In genomic region chr6:42354076-42355019, GRCm38 (mm10) we compare ENCODE assay signal across 9 mouse cellular contexts. TPM values are rescaled to one million over a fixed set of nuclear protein-coding genes. Genes with fewer than 3 reads are reported as not detected.
DNase-seq lines count a peak whose midpoint lies in the region; ATAC-seq and TF ChIP-seq lines count a peak whose summit lies in the region.
"Had no signal": no experiment of that assay in that cellular context is flagged by ENCODE, and none has a peak within 500 bp of the region (broad histone marks: within the 10 kb centered on the region; RNA-seq: fewer than 3 reads in every experiment).

No protein-coding gene starts in this region.

- H3K4me1 ChIP-seq in hindbrain, embryonic 13.5 days (replicated peaks), result peaks cover 46% of the 10 kb centered on the region
- H3K4me1 ChIP-seq in hindbrain, embryonic 10.5 days (replicated peaks), result peaks cover 42% of the 10 kb centered on the region
- peaks cover 40% of the 10 kb centered on the region for H3K4me1 ChIP-seq in intestine, embryonic 15.5 days (replicated peaks)
- peaks cover 18% of the 10 kb centered on the region for H3K4me1 ChIP-seq in forebrain, embryonic 16.5 days (replicated peaks; ENCODE audit: control insufficient read depth, insufficient read depth, low read length)

- H3K4me2 ChIP-seq in hindbrain, embryonic 13.5 days, result no peak overlapping the region
- peak overlapping the region; percentile 90 for H3K4me2 ChIP-seq in intestine, embryonic 15.5 days (replicated peaks)
- peak overlapping the region; percentile 89 for H3K4me2 ChIP-seq in myocyte (ENCODE audit: low read depth)
- no peak overlapping the region for H3K4me2 ChIP-seq in forebrain, embryonic 16.5 days (ENCODE audit: low read length)

- H3ac ChIP-seq in myocyte (ENCODE audit: control insufficient read depth, insufficient read length), result no peak overlapping the region

- TF ChIP-seq POLR2A in myocyte (IDR thresholded peaks at IDR 0.05; ENCODE audit: insufficient read length, low read depth), result peak; percentile 31

- 61% methylated on average over 11 of the region's 11 CpGs for WGBS in hindbrain, embryonic 13.5 days
- WGBS in hindbrain, embryonic 10.5 days, result 79% methylated on average over 11 of the region's 11 CpGs
- WGBS in intestine, embryonic 15.5 days, result 52% methylated on average over 11 of the region's 11 CpGs
- 49% methylated on average over 11 of the region's 11 CpGs for WGBS in forebrain, embryonic 16.5 days

- H3K4me3 ChIP-seq in hindbrain, embryonic 13.5 days, result no peak overlapping the region
- H3K4me3 ChIP-seq in hindbrain, embryonic 10.5 days, result no peak overlapping the region
- H3K4me3 ChIP-seq in intestine, embryonic 15.5 days (replicated peaks), result no peak overlapping the region
- H3K4me3 ChIP-seq in myocyte, result peak overlapping the region; percentile 98
- no peak overlapping the region for H3K4me3 ChIP-seq in forebrain, embryonic 16.5 days (replicated peaks; ENCODE audit: low read length)

- DNase-seq in hindbrain, embryonic 10.5 days (ENCODE audit: low spot score), result no peak
- peak; percentile 97 for DNase-seq in 416B (ENCODE audit: low read depth)
- peak; percentile 15 for DNase-seq in T-cell, adult 2 months (ENCODE audit: low spot score)
- no peak for DNase-seq in yolk sac, embryonic 10.5 days (ENCODE audit: low spot score)

- no peak for ATAC-seq in hindbrain, embryonic 13.5 days (ENCODE audit: low FRiP score)
- ATAC-seq in intestine, embryonic 15.5 days, result no peak
- ATAC-seq in forebrain, embryonic 16.5 days, result no peak

- H3K9me3 ChIP-seq in hindbrain, embryonic 13.5 days, result no peaks in the 10 kb centered on the region
- no peaks in the 10 kb centered on the region for H3K9me3 ChIP-seq in hindbrain, embryonic 10.5 days
- H3K9me3 ChIP-seq in intestine, embryonic 15.5 days, result no peaks in the 10 kb centered on the region
- H3K9me3 ChIP-seq in forebrain, embryonic 16.5 days (ENCODE audit: control insufficient read depth, low read length), result no peaks in the 10 kb centered on the region

- peaks cover 64% of the 10 kb centered on the region for H3K79me2 ChIP-seq in myocyte (ENCODE audit: control insufficient read depth, insufficient read depth)

- H3K9ac ChIP-seq in hindbrain, embryonic 13.5 days, result no peak overlapping the region
- H3K9ac ChIP-seq in intestine, embryonic 15.5 days, result no peak overlapping the region
- H3K9ac ChIP-seq in forebrain, embryonic 16.5 days (replicated peaks; ENCODE audit: low read depth, low read length), result no peak overlapping the region

- no peaks in the 10 kb centered on the region for H3K27me3 ChIP-seq in hindbrain, embryonic 13.5 days
- H3K27me3 ChIP-seq in hindbrain, embryonic 10.5 days (ENCODE audit: insufficient read depth, poor library complexity, severe bottlenecking), result no peaks in the 10 kb centered on the region
- no peaks in the 10 kb centered on the region for H3K27me3 ChIP-seq in intestine, embryonic 15.5 days (replicated peaks)
- no peaks in the 10 kb centered on the region for H3K27me3 ChIP-seq in myocyte (ENCODE audit: control insufficient read depth, insufficient read depth, insufficient read length)
- no peaks in the 10 kb centered on the region for H3K27me3 ChIP-seq in forebrain, embryonic 16.5 days (replicated peaks; ENCODE audit: control insufficient read depth, insufficient read depth, low read length)

- H3K27ac ChIP-seq in hindbrain, embryonic 13.5 days, result 0 out of 2 replicates have a peak overlapping the region, but pooled peaks have one; percentile 8
- no peak overlapping the region for H3K27ac ChIP-seq in hindbrain, embryonic 10.5 days
- H3K27ac ChIP-seq in intestine, embryonic 15.5 days, result no peak overlapping the region
- H3K27ac ChIP-seq in forebrain, embryonic 16.5 days (ENCODE audit: low read length), result no peak overlapping the region

- peaks cover 60% of the 10 kb centered on the region for H3K36me3 ChIP-seq in hindbrain, embryonic 13.5 days
- peaks cover 81% of the 10 kb centered on the region for H3K36me3 ChIP-seq in hindbrain, embryonic 10.5 days
- peaks cover 25% of the 10 kb centered on the region for H3K36me3 ChIP-seq in intestine, embryonic 15.5 days
- H3K36me3 ChIP-seq in myocyte (ENCODE audit: control insufficient read depth, insufficient read depth), result peaks cover 71% of the 10 kb centered on the region
- peaks cover 12% of the 10 kb centered on the region; the same call in 1 of the 2 replicates for H3K36me3 ChIP-seq in forebrain, embryonic 16.5 days (ENCODE audit: control insufficient read depth, insufficient read depth)

TF ChIP-seq in myocyte, 11 proteins besides CTCF, POLR2A, EP300 and RAD21:
- TF ChIP-seq CEBPB (IDR thresholded peaks at IDR 0.05; ENCODE audit: insufficient read depth, poor library complexity, severe bottlenecking) (peak; percentile 19; the same call in 1 of the 2 replicates), POLR2AphosphoS2 (IDR thresholded peaks at IDR 0.05; ENCODE audit: insufficient read length, low read depth) (peak; percentile 84), REST (IDR thresholded peaks at IDR 0.05; ENCODE audit: insufficient read depth, insufficient read length) (no peak), TCF3 (IDR thresholded peaks at IDR 0.05; ENCODE audit: insufficient read length, low read depth) (peak; percentile 59), USF1 (IDR thresholded peaks at IDR 0.05; ENCODE audit: low read depth) (no peak), TCF12 (IDR thresholded peaks at IDR 0.05; ENCODE audit: insufficient read depth, poor library complexity, severe bottlenecking) (peak; percentile 95), MYOG (IDR thresholded peaks at IDR 0.05; ENCODE audit: control insufficient read depth in 1 of 3, insufficient read depth in 1 of 3, insufficient read length in 2 of 3, low read depth in 2 of 3) (peak; percentile 78 to 99 (median 91)), MYOD1 (IDR thresholded peaks at IDR 0.05; ENCODE audit: control insufficient read depth in 1 of 3, insufficient read length in 2 of 3, low read depth in 2 of 3) (peak; percentile 58 to 95 (median 95)), MAX (IDR thresholded peaks at IDR 0.05; ENCODE audit: low read depth) (no peak)
TF ChIP-seq in myocyte: peak in this region for 6.

RNA-seq across cellular contexts. Expression of gene Zyx, which starts 4.9 kb away (rescaled TPM):
- 47.5 and 50.1 TPM in 2 replicates for polyA plus RNA-seq in hindbrain, embryonic 13.5 days (2015; fragmentation: Nextera tagmentation; extraction: Ambion mirVana)
- polyA plus RNA-seq in hindbrain, embryonic 10.5 days (2016; fragmentation: Nextera tagmentation; extraction: Ambion mirVana), result 86.0 and 103 TPM in 2 replicates
- 82.7 and 83.4 TPM in 2 replicates for polyA plus RNA-seq in intestine, embryonic 15.5 days (2015; fragmentation: Nextera tagmentation; extraction: Ambion mirVana)
- 467 TPM for polyA plus RNA-seq in myocyte (2012; fragmentation: generic; extraction: Trizol)
- 33.6 and 37.1 TPM in 2 replicates for polyA plus RNA-seq in forebrain, embryonic 16.5 days (2015; fragmentation: Nextera tagmentation; extraction: Ambion mirVana)

RNA-seq across cellular contexts. Expression of gene Epha1, which starts 18.7 kb away (rescaled TPM):
- polyA plus RNA-seq in hindbrain, embryonic 13.5 days (2015; fragmentation: Nextera tagmentation; extraction: Ambion mirVana), result 0.31 and 0.68 TPM in 2 replicates
- 1.8 and 3.1 TPM in 2 replicates for polyA plus RNA-seq in hindbrain, embryonic 10.5 days (2016; fragmentation: Nextera tagmentation; extraction: Ambion mirVana)
- polyA plus RNA-seq in intestine, embryonic 15.5 days (2015; fragmentation: Nextera tagmentation; extraction: Ambion mirVana), result 7.6 TPM in 2 replicates
- 6.3 TPM for polyA plus RNA-seq in myocyte (2012; fragmentation: generic; extraction: Trizol)
- 0.14 and 0.27 TPM in 2 replicates for polyA plus RNA-seq in forebrain, embryonic 16.5 days (2015; fragmentation: Nextera tagmentation; extraction: Ambion mirVana)

RNA-seq across cellular contexts. Expression of gene Fam131b, which starts 29.9 kb away (rescaled TPM):
- 5.8 and 6.7 TPM in 2 replicates for polyA plus RNA-seq in hindbrain, embryonic 13.5 days (2015; fragmentation: Nextera tagmentation; extraction: Ambion mirVana)
- 1.4 and 2.9 TPM in 2 replicates for polyA plus RNA-seq in hindbrain, embryonic 10.5 days (2016; fragmentation: Nextera tagmentation; extraction: Ambion mirVana)
- 0.20 and 0.25 TPM in 2 replicates for polyA plus RNA-seq in intestine, embryonic 15.5 days (2015; fragmentation: Nextera tagmentation; extraction: Ambion mirVana)
- 4.2 TPM for polyA plus RNA-seq in myocyte (2012; fragmentation: generic; extraction: Trizol)
- polyA plus RNA-seq in forebrain, embryonic 16.5 days (2015; fragmentation: Nextera tagmentation; extraction: Ambion mirVana), result 5.3 and 7.1 TPM in 2 replicates

RNA-seq across cellular contexts. Expression of gene Tas2r143, which starts 45.7 kb away (rescaled TPM):
- not detected in 2 replicates for polyA plus RNA-seq in hindbrain, embryonic 13.5 days (2015; fragmentation: Nextera tagmentation; extraction: Ambion mirVana)
- not detected in 2 replicates for polyA plus RNA-seq in hindbrain, embryonic 10.5 days (2016; fragmentation: Nextera tagmentation; extraction: Ambion mirVana)
- polyA plus RNA-seq in intestine, embryonic 15.5 days (2015; fragmentation: Nextera tagmentation; extraction: Ambion mirVana), result not detected in 2 replicates
- polyA plus RNA-seq in myocyte (2012; fragmentation: generic; extraction: Trizol), result not detected
- polyA plus RNA-seq in forebrain, embryonic 16.5 days (2015; fragmentation: Nextera tagmentation; extraction: Ambion mirVana), result not detected in 2 replicates
- polyA plus RNA-seq: limb, embryonic 11.5 days had no signal

RNA-seq across cellular contexts. Expression of gene Tas2r135, which starts 50.9 kb away (rescaled TPM):
- not detected in 2 replicates for polyA plus RNA-seq in hindbrain, embryonic 13.5 days (2015; fragmentation: Nextera tagmentation; extraction: Ambion mirVana)
- not detected in 2 replicates for polyA plus RNA-seq in hindbrain, embryonic 10.5 days (2016; fragmentation: Nextera tagmentation; extraction: Ambion mirVana)
- polyA plus RNA-seq in intestine, embryonic 15.5 days (2015; fragmentation: Nextera tagmentation; extraction: Ambion mirVana), result not detected in 2 replicates
- polyA plus RNA-seq in myocyte (2012; fragmentation: generic; extraction: Trizol), result not detected
- polyA plus RNA-seq in forebrain, embryonic 16.5 days (2015; fragmentation: Nextera tagmentation; extraction: Ambion mirVana), result not detected in 2 replicates
- polyA plus RNA-seq: limb, embryonic 11.5 days had no signal

Comparison
In these comparisons a context has a peak if more than half of its experiments do, and no peak if none do; other contexts are left out.
1. H3K4me2 ChIP-seq: peak in intestine, embryonic 15.5 days (single experiment) and myocyte (single experiment); none in hindbrain, embryonic 13.5 days (single experiment) and forebrain, embryonic 16.5 days (single experiment).
2. DNase-seq: peak in 416B (single experiment) and T-cell, adult 2 months (single experiment); none in hindbrain, embryonic 10.5 days (single experiment) and yolk sac, embryonic 10.5 days (single experiment).